Mouse (Mus musculus) small intestine, adult 2 months (tissue): ENCODE measurements around the gene Hist1h4h.

Experiments used
- CTCF ChIP-seq: fragments of 200-500 bp; IDR thresholded peaks from 2 replicates; pipeline ENCODE4 v1.5.1; 2012; ENCODE audit warnings: low read depth, mild to moderate bottlenecking, control low read depth, inconsistent platforms, low read length, moderate library complexity, mixed read lengths; ENCODE audit not compliant: insufficient replicate concordance, insufficient read length; ENCODE audit errors: extremely low read depth
- POLR2A ChIP-seq: fragments of 200-500 bp; IDR thresholded peaks from 2 replicates; pipeline ENCODE4 v1.6.1; 2012; ENCODE audit warnings: low read depth, mild to moderate bottlenecking, control low read depth, inconsistent platforms, low read length, moderate library complexity

DNA sequence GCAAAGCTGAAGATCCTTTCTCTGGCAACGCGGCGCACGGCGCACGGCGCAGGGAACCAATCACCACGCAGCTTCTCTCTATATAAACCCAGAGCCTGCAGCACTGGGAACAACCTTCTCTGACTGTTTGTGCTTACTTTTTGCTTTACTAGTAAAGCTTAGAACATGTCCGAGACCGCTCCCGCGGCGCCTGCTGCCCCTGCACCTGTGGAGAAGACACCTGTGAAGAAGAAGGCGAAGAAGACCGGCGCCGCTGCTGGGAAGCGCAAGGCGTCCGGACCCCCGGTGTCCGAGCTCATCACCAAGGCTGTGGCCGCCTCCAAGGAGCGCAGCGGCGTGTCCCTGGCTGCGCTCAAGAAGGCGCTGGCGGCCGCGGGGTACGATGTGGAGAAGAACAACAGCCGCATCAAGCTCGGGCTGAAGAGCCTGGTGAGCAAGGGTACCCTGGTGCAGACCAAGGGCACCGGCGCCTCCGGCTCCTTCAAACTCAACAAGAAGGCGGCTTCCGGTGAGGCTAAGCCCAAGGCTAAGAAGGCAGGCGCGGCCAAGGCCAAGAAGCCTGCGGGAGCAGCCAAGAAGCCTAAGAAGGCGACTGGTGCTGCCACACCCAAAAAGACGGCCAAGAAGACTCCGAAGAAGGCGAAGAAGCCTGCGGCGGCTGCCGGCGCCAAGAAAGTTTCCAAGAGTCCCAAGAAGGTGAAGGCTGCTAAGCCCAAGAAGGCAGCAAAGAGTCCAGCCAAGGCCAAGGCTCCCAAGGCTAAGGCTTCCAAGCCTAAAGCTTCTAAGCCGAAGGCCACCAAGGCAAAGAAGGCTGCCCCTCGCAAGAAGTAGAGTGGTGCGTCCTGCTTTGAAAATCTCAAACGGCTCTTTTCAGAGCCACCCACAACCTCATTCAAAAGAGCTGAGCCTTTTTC lies 24.3 kb downstream of the Hist1h4h start:
- TF ChIP-seq CTCF = no peak
- TF ChIP-seq POLR2A = peak; percentile 83
